Mouse (Mus musculus) lung, postnatal 0 days (tissue): ENCODE measurements at regions not wholly inside any gene's neighbourhood (a gene's known extent, or its start where the extent isn't known, plus 50 kb on each side); places are given as distances from the start of the nearest gene placed in this dataset.

Experiments used
- ATAC-seq: fragments of 200-750 bp; cut with Nextera tagmentation; 2 replicates; pipeline ENCODE4 v1.8.0; 2017; ENCODE audit warnings: moderate library complexity
- DNase-seq: peaks from one replicate; pipeline ENCODE4 v3.0.0-alpha.2; 2016; ENCODE audit warnings: low spot score
- H3K27ac ChIP-seq: fragments of 300-500 bp; sonication (generic); 2 replicates; pipeline ENCODE4 v1.5.1; 2014; ENCODE audit warnings: antibody characterized with exemption, mild to moderate bottlenecking, low read length, mixed read lengths
- H3K27me3 ChIP-seq: fragments of 300-500 bp; sonication (generic); replicated peaks from 2 replicates; pipeline ENCODE4 v1.6.1; 2014; ENCODE audit warnings: low read length, mixed read lengths; ENCODE audit not compliant: insufficient read depth
- H3K36me3 ChIP-seq: fragments of 300-500 bp; sonication (generic); 2 replicates; pipeline ENCODE4 v1.6.1; 2014; ENCODE audit warnings: low read length, mixed read lengths; ENCODE audit not compliant: insufficient read depth
- H3K4me1 ChIP-seq: fragments of 300-500 bp; sonication (generic); 2 replicates; pipeline ENCODE4 v1.6.1; 2014; ENCODE audit warnings: antibody characterized with exemption, low read depth, low read length, mixed read lengths; ENCODE audit not compliant: insufficient read depth
- H3K4me2 ChIP-seq: fragments of 300-500 bp; sonication (generic); replicated peaks from 2 replicates; pipeline ENCODE4 v1.6.1; 2014; ENCODE audit warnings: low read depth, mild to moderate bottlenecking, low read length, moderate library complexity, mixed read lengths
- H3K4me3 ChIP-seq: fragments of 300-500 bp; sonication (generic); 2 replicates; pipeline ENCODE4 v1.5.1; 2014; ENCODE audit warnings: low read depth, low read length
- H3K9ac ChIP-seq: fragments of 300-500 bp; sonication (generic); replicated peaks from 2 replicates; pipeline ENCODE4 v1.6.1; 2014; ENCODE audit warnings: low read depth, mild to moderate bottlenecking
- H3K9me3 ChIP-seq: fragments of 300-500 bp; sonication (generic); 2 replicates; pipeline ENCODE4 v1.6.1; 2016; ENCODE audit warnings: low read length, mixed read lengths
- CTCF ChIP-seq: IDR thresholded peaks from 2 replicates; pipeline ENCODE4 v1.5.1; 2016; ENCODE audit warnings: antibody characterized with exemption, mild to moderate bottlenecking
- EP300 ChIP-seq: IDR thresholded peaks from 2 replicates; pipeline ENCODE4 v1.6.1; 2016; ENCODE audit warnings: antibody characterized with exemption, mild to moderate bottlenecking, control low read depth
- WGBS: fragments of 180-500 bp; shearing (Covaris S2); extraction: QIAGEN DNeasy Blood & Tissue Kit; methylation state at CpG from one replicate; pipeline ENCODE4 v1.1.7; 2014; 5-methylcytosine and 5-hydroxymethylcytosine counted together

- H3K4me3 ChIP-seq = no peak overlapping the region
- H3K9me3 ChIP-seq = no peaks in the 10 kb centered on the region
- no peaks in the 10 kb centered on the region for H3K36me3 ChIP-seq
- 96% methylated on average over 5 of the region's 5 CpGs for WGBS
- no peak for ATAC-seq
- H3K4me1 ChIP-seq = no peaks in the 10 kb centered on the region
- no peak overlapping the region for H3K4me2 ChIP-seq
- TF ChIP-seq EP300 (no peak), CTCF (no peak; the same call in 1 of the 2 replicates)
- no peak overlapping the region for H3K27ac ChIP-seq
- H3K9ac ChIP-seq = no peak overlapping the region
- no peaks in the 10 kb centered on the region for H3K27me3 ChIP-seq
- DNase-seq = no peak
These were observed 170.6 kb downstream of the Gsdmc2 start for GRCm38 (mm10) chr15:63674404-63674803.

- Histone ChIP-seq H3K36me3 (no peaks in the 10 kb centered on the region), H3K27ac (no peak overlapping the region), H3K4me2 (no peak overlapping the region), H3K9me3 (no peaks in the 10 kb centered on the region), H3K4me1 (no peaks in the 10 kb centered on the region), H3K27me3 (no peaks in the 10 kb centered on the region), H3K9ac (no peak overlapping the region), H3K4me3 (no peak overlapping the region)
- DNase-seq (no peak), ATAC-seq (no peak)
- WGBS = 45% methylated on average over 11 of the region's 11 CpGs
- TF ChIP-seq EP300 (no peak), CTCF (no peak)
These were observed 173.9 kb downstream of the Gsdmc2 start for GRCm38 (mm10) chr15:63671081-63671480.

GRCm38 (mm10) chr15:63670561-63670960 is 174.4 kb downstream of the Gsdmc2 start:
- ATAC-seq (no peak), DNase-seq (no peak)
- Histone ChIP-seq H3K27me3 (no peaks in the 10 kb centered on the region), H3K4me3 (no peak overlapping the region), H3K36me3 (no peaks in the 10 kb centered on the region), H3K4me1 (no peaks in the 10 kb centered on the region), H3K27ac (no peak overlapping the region), H3K9me3 (no peaks in the 10 kb centered on the region), H3K4me2 (no peak overlapping the region), H3K9ac (no peak overlapping the region)
- TF ChIP-seq CTCF (no peak), EP300 (no peak)
- 82% methylated on average over 1 of the region's 1 CpGs for WGBS

- Histone ChIP-seq H3K36me3 (no peaks in the 10 kb centered on the region), H3K27ac (no peak overlapping the region), H3K4me1 (no peaks in the 10 kb centered on the region), H3K4me3 (no peak overlapping the region), H3K4me2 (no peak overlapping the region), H3K9ac (no peak overlapping the region), H3K9me3 (no peaks in the 10 kb centered on the region), H3K27me3 (no peaks in the 10 kb centered on the region)
- no peak for DNase-seq
- ATAC-seq = no peak
- 73% methylated on average over 5 of the region's 5 CpGs for WGBS
- TF ChIP-seq CTCF (no peak), EP300 (no peak)
These were observed 177.4 kb downstream of the Gsdmc2 start for GRCm38 (mm10) chr15:63667536-63667935.

GRCm38 (mm10) chr15:63665517-63665916 is 179.5 kb downstream of the Gsdmc2 start:
- 79% methylated on average over 4 of the region's 4 CpGs for WGBS
- DNase-seq (no peak), ATAC-seq (no peak)
- no peak overlapping the region for H3K4me3 ChIP-seq
- no peaks in the 10 kb centered on the region for H3K27me3 ChIP-seq
- no peaks in the 10 kb centered on the region for H3K9me3 ChIP-seq
- H3K4me2 ChIP-seq = no peak overlapping the region
- TF ChIP-seq CTCF (no peak), EP300 (no peak)
- no peak overlapping the region for H3K9ac ChIP-seq
- H3K36me3 ChIP-seq = no peaks in the 10 kb centered on the region
- H3K27ac ChIP-seq = no peak overlapping the region
- no peaks in the 10 kb centered on the region for H3K4me1 ChIP-seq

- Histone ChIP-seq H3K27me3 (no peaks in the 10 kb centered on the region), H3K9me3 (no peaks in the 10 kb centered on the region), H3K36me3 (no peaks in the 10 kb centered on the region), H3K27ac (no peak overlapping the region), H3K4me2 (no peak overlapping the region), H3K9ac (no peak overlapping the region), H3K4me3 (no peak overlapping the region), H3K4me1 (no peaks in the 10 kb centered on the region)
- DNase-seq (peak; percentile 43), ATAC-seq (peak; percentile 35; the same call in 1 of the 2 replicates)
- no peak for TF ChIP-seq EP300
- 48% methylated on average over 2 of the region's 2 CpGs for WGBS
These were observed 180.1 kb downstream of the Gsdmc2 start for GRCm38 (mm10) chr15:63664877-63665276.

GRCm38 (mm10) chr15:63662183-63662582 is 182.8 kb downstream of the Gsdmc2 start:
- H3K4me2 ChIP-seq = no peak overlapping the region
- ATAC-seq = no peak
- 63% methylated on average over 3 of the region's 3 CpGs for WGBS

More at GRCm38 (mm10) chr15:63662183-63662582, 182.8 kb downstream of the Gsdmc2 start:
- no peak for DNase-seq
- no peaks in the 10 kb centered on the region for H3K36me3 ChIP-seq
- H3K9me3 ChIP-seq = no peaks in the 10 kb centered on the region
- no peak overlapping the region for H3K4me3 ChIP-seq
- TF ChIP-seq CTCF (no peak), EP300 (no peak)
- no peaks in the 10 kb centered on the region for H3K27me3 ChIP-seq
- no peak overlapping the region for H3K9ac ChIP-seq
- H3K27ac ChIP-seq = no peak overlapping the region
- no peaks in the 10 kb centered on the region for H3K4me1 ChIP-seq
